Mouse (Mus musculus) myocyte (in vitro differentiated cells): Measurements from ENCODE around the gene Acp7. TPM values are rescaled to one million over a fixed set of nuclear protein-coding genes. Genes with fewer than 3 reads are reported as not detected.

Experiments used
- H3K27me3 ChIP-seq: one replicate; pipeline ENCODE4 v1.6.1; 2011; ENCODE audit not compliant: control insufficient read depth, insufficient read depth, insufficient read length
- H3K36me3 ChIP-seq: one replicate; pipeline ENCODE4 v1.6.1; 2011; ENCODE audit not compliant: control insufficient read depth, insufficient read depth
- H3K4me2 ChIP-seq: one replicate; pipeline ENCODE4 v1.6.1; 2011; ENCODE audit warnings: low read depth, control low read depth
- H3K4me3 ChIP-seq: one replicate; pipeline ENCODE4 v1.5.1; 2011; ENCODE audit warnings: mild to moderate bottlenecking, control low read depth, moderate library complexity
- H3K79me2 ChIP-seq: one replicate; pipeline ENCODE4 v1.6.1; 2011; ENCODE audit not compliant: control insufficient read depth, insufficient read depth
- H3ac ChIP-seq: one replicate; pipeline ENCODE4 v1.6.1; 2011; ENCODE audit not compliant: control insufficient read depth, insufficient read length
- CEBPB ChIP-seq: IDR thresholded peaks from 2 replicates; pipeline ENCODE4 v1.6.1; 2011; ENCODE audit warnings: mild to moderate bottlenecking, moderate library complexity; ENCODE audit not compliant: poor library complexity, insufficient read depth, severe bottlenecking
- E2F4 ChIP-seq: IDR thresholded peaks from one replicate; pipeline ENCODE4 v1.6.1; 2011; ENCODE audit warnings: mild to moderate bottlenecking, control low read depth, moderate library complexity; ENCODE audit not compliant: insufficient read depth
- MAX ChIP-seq: IDR thresholded peaks from one replicate; pipeline ENCODE4 v1.6.1; 2011; ENCODE audit warnings: low read depth, mild to moderate bottlenecking, control low read depth
- MYOD1 ChIP-seq, 3 experiments: IDR thresholded peaks; one replicate each; pipeline ENCODE4 v1.6.1; 2011; ENCODE audit warnings: control low read depth in 2 of 3, low read depth in 2 of 3, mild to moderate bottlenecking in 2 of 3, moderate library complexity in 1 of 3; ENCODE audit not compliant: insufficient read length in 2 of 3, control insufficient read depth in 1 of 3
- MYOG ChIP-seq, 3 experiments: IDR thresholded peaks; one replicate each; pipeline ENCODE4 v1.6.1; 2011; ENCODE audit warnings: control low read depth in 2 of 3, low read depth in 2 of 3, mild to moderate bottlenecking in 2 of 3; ENCODE audit not compliant: insufficient read length in 2 of 3, control insufficient read depth in 1 of 3, insufficient read depth in 1 of 3
- POLR2A ChIP-seq: IDR thresholded peaks from one replicate; pipeline ENCODE4 v1.6.1; 2011; ENCODE audit warnings: low read depth, mild to moderate bottlenecking, control low read depth, moderate library complexity; ENCODE audit not compliant: insufficient read length
- POLR2AphosphoS2 ChIP-seq: IDR thresholded peaks from one replicate; pipeline ENCODE4 v1.6.1; 2011; ENCODE audit warnings: low read depth, control low read depth; ENCODE audit not compliant: insufficient read length
- REST ChIP-seq: IDR thresholded peaks from one replicate; pipeline ENCODE4 v1.6.1; 2011; ENCODE audit warnings: mild to moderate bottlenecking, control low read depth, moderate library complexity; ENCODE audit not compliant: insufficient read depth, insufficient read length
- SRF ChIP-seq: IDR thresholded peaks from one replicate; pipeline ENCODE4 v1.6.1; 2011; ENCODE audit warnings: low read depth; ENCODE audit not compliant: control insufficient read depth, insufficient read length
- TCF12 ChIP-seq: IDR thresholded peaks from one replicate; pipeline ENCODE4 v1.6.1; 2011; ENCODE audit warnings: mild to moderate bottlenecking, control low read depth; ENCODE audit not compliant: poor library complexity, insufficient read depth, severe bottlenecking
- TCF3 ChIP-seq: IDR thresholded peaks from one replicate; pipeline ENCODE4 v1.6.1; 2011; ENCODE audit warnings: low read depth, control low read depth; ENCODE audit not compliant: insufficient read length
- USF1 ChIP-seq: IDR thresholded peaks from one replicate; pipeline ENCODE4 v1.6.1; 2011; ENCODE audit warnings: low read depth, mild to moderate bottlenecking, control low read depth, moderate library complexity
- polyA plus RNA-seq: library from polyadenylated mRNA; unstranded; fragments of >200 nt; fragmentation: generic; extraction: Trizol; gene quantifications from one replicate; pipeline ENCODE4 v1.2.1, GENCODE M21; 2012; ENCODE audit warnings: missing spikeins

The Acp7 gene
- polyA plus RNA-seq, 1 experiment: not detected

GRCm38 (mm10) chr7:28601668-28602067 is 29.5 kb downstream of the Acp7 start:
- Histone ChIP-seq H3ac (no peak overlapping the region), H3K27me3 (no peaks in the 10 kb centered on the region), H3K4me2 (no peak overlapping the region), H3K4me3 (no peak overlapping the region), H3K36me3 (no peaks in the 10 kb centered on the region), H3K79me2 (peaks cover 10% of the 10 kb centered on the region)
- TF ChIP-seq TCF12 (no peak), POLR2AphosphoS2 (no peak), CEBPB (no peak), SRF (no peak), USF1 (no peak)

GRCm38 (mm10) chr7:28601029-28601428 is 30.1 kb downstream of the Acp7 start:
- no peaks in the 10 kb centered on the region for H3K27me3 ChIP-seq
- no peak overlapping the region for H3K4me2 ChIP-seq
- H3ac ChIP-seq: no peak overlapping the region
- TF ChIP-seq TCF3 (no peak), USF1 (no peak), TCF12 (no peak), MYOG (IDR thresholded peaks at IDR 0.05; ENCODE audit: control insufficient read depth in 1 of 3, insufficient read depth in 1 of 3, insufficient read length in 2 of 3, low read depth in 2 of 3) (no peak), POLR2AphosphoS2 (no peak), SRF (no peak), MYOD1 (IDR thresholded peaks at IDR 0.05; ENCODE audit: control insufficient read depth in 1 of 3, insufficient read length in 2 of 3, low read depth in 2 of 3) (no peak), E2F4 (no peak), MAX (no peak), POLR2A (no peak), CEBPB (no peak), REST (no peak)
- peaks cover 17% of the 10 kb centered on the region for H3K79me2 ChIP-seq
- H3K36me3 ChIP-seq: no peaks in the 10 kb centered on the region
- H3K4me3 ChIP-seq: no peak overlapping the region

- Histone ChIP-seq H3K4me3 (peak overlapping the region; percentile 76), H3K36me3 (no peaks in the 10 kb centered on the region), H3K4me2 (peak overlapping the region; percentile 95), H3ac (no peak overlapping the region), H3K79me2 (peaks cover 38% of the 10 kb centered on the region), H3K27me3 (no peaks in the 10 kb centered on the region)
- TF ChIP-seq REST: no peak
- no peak for TF ChIP-seq MYOD1 (IDR thresholded peaks at IDR 0.05; ENCODE audit: control insufficient read depth in 1 of 3, insufficient read length in 2 of 3, low read depth in 2 of 3)
- no peak for TF ChIP-seq POLR2AphosphoS2
- TF ChIP-seq CEBPB: no peak
- TF ChIP-seq MYOG (IDR thresholded peaks at IDR 0.05; ENCODE audit: control insufficient read depth in 1 of 3, insufficient read depth in 1 of 3, insufficient read length in 2 of 3, low read depth in 2 of 3): no peak
- TF ChIP-seq SRF: no peak
- TF ChIP-seq MAX: no peak
- TF ChIP-seq POLR2A: no peak
- no peak for TF ChIP-seq USF1
- TF ChIP-seq TCF3: no peak
- no peak for TF ChIP-seq TCF12
Measured at GRCm38 (mm10) chr7:28598951-28599350, 32.2 kb downstream of the Acp7 start.

- Histone ChIP-seq H3K36me3 (no peaks in the 10 kb centered on the region), H3K4me3 (peak within 1 kb of the TSS; percentile 76), H3ac (peak within 1 kb of the TSS; percentile 35), H3K4me2 (peak within 1 kb of the TSS; percentile 95), H3K79me2 (peaks cover 44% of the 10 kb centered on the region), H3K27me3 (no peaks in the 10 kb centered on the region)
- TF ChIP-seq REST (no peak), TCF3 (no peak), MYOG (IDR thresholded peaks at IDR 0.05; ENCODE audit: control insufficient read depth in 1 of 3, insufficient read depth in 1 of 3, insufficient read length in 2 of 3, low read depth in 2 of 3) (no peak), E2F4 (peak; percentile 87), POLR2A (peak; percentile 78), USF1 (no peak), MYOD1 (IDR thresholded peaks at IDR 0.05; ENCODE audit: control insufficient read depth in 1 of 3, insufficient read length in 2 of 3, low read depth in 2 of 3) (no peak), POLR2AphosphoS2 (peak; percentile 61), SRF (no peak), MAX (no peak), TCF12 (no peak), CEBPB (no peak)
Measured at GRCm38 (mm10) chr7:28597642-28598446, 33.3 kb downstream of the Acp7 start, which contains the start of the genes Samd4b and Pak4. Gene Samd4b (minus strand): TSS chr7:28598144. Gene Pak4 (minus strand): TSS chr7:28598185.
